Mouse (Mus musculus) thymus, postnatal 25 days (tissue): ENCODE measurements at regions not wholly inside any gene's neighbourhood (a gene's known extent, or its start where the extent isn't known, plus 50 kb on each side); places are given as distances from the start of the nearest gene placed in this dataset.

Source experiments
- DNase-seq: peaks from one replicate; pipeline ENCODE4 v3.0.0; 2022

GRCm38 (mm10) chr2:166433655-166434333, 278.3 kb upstream of the Sulf2 start:
- DNase-seq = no peak

DNA sequence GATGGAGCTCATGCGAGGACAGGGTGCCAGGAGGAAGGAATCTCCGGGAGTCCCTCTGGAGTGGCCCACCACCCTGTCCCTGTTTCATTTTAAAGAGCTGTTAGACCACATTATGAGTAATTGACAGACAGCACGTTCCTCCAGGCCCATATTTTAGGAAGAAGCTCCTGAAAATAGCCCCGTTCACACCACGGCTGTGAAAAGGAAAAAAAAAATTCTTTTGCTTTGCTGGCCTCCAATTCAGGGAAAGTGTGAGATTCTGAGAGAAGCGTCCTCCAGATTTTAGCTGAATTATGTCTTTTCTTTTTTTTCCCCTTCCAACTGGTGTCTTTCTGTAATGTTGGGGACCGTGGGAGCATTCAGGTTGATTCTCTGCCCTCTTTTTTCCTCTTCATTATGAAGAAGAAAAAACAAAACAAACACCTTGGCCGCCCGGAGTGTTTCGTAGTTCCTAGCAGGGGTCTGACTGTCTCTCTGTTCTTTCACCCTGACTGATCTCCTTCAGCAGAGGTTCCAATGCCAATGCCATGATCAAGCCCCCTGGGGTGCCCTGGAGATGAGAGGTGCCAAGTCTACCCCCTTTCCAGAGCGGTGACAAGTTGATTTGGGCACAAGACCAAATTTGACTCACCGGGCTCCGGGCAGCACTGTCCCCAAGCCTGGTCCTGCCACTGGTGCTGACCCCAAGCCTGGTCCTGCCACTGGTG, 277.6 kb upstream of the Sulf2 start:
- no peak for DNase-seq

DNA sequence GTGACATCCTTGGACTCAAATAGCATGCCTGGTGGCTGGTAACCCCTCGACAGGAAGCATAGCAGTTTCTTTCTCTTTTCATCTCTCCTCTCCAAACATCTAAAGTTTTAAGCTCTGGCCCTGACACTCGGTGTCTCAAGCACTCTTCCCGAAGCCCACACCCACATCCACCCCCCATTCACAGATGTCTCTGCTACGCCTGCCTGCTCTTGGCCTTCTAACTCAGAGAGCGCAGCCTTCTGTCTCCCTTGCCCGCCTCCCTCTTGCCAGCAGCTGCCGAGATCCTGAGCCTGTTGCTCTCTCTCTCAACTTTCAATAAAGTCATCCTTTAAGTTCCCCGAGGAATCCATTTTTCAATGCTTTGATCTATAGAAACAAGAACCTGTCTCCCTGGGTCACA, 277.1 kb upstream of the Sulf2 start:
- DNase-seq = no peak

DNA sequence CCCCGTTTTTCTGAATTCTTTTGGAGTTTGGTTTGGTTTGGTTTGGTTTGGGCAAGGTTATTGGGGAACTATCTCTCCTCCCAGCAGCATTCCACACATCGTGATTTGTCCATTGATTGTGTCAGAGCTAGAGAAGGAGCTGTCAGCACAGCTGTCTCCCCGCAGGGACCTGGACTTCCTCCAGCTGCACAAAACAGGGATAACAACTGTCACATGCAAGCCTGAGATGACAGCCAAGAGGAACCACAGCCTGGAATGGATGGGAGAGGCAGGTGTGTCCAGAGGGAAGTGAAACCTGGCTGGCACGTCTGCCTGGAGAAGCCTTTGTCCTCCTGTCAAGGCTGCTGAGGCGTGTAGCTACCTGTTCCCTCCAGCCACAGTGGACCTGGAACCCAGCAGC, 274.5 kb upstream of the Sulf2 start:
- no peak for DNase-seq

GRCm38 (mm10) chr2:166429494-166429893, 274.0 kb upstream of the Sulf2 start:
- no peak for DNase-seq

DNA sequence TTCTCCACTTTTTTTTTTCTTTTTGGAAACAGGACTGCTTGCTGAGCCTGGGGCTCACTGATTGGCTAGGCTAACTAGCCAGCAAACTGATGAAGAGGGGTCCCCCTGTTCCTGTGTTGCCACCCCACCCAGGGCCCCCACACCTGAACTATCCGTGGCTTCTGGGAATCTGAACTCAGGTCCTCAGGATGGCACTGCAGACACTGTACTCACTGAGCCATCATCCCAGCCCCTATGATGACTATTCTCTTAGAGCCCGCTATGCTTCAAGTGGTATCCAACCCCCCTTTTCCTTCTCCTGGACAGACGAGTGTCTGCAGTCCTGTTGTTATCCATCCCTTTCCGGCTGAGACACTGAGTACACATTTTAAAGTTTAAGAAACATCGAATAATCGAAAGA, 271.9 kb upstream of the Sulf2 start:
- DNase-seq = no peak

DNA sequence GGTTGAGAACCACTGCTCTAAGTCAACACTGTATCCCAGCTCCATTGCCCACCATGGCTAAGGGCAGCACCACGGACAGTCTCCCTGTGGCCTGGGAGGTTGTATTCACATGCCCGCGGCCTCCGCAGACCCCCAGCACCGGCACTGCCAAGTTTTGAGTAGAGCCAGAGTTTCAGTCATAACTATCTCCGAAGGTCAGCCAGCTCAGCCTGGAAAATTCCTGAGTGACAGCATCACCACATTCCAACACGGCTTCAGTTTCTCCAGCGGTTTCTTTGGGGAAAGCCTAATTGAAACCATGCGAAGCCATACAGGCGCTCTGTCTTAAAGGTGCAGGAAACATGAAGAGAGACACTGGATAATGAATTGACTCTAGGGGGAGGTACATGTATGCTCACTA, 271.5 kb upstream of the Sulf2 start:
- no peak for DNase-seq

- DNase-seq = no peak
These were observed 271.0 kb upstream of the Sulf2 start for GRCm38 (mm10) chr2:166426457-166426856.

- no peak for DNase-seq
These were observed 269.7 kb upstream of the Sulf2 start for GRCm38 (mm10) chr2:166425141-166425540.

GRCm38 (mm10) chr2:166423132-166423660, 267.7 kb upstream of the Sulf2 start:
- no peak for DNase-seq

DNA sequence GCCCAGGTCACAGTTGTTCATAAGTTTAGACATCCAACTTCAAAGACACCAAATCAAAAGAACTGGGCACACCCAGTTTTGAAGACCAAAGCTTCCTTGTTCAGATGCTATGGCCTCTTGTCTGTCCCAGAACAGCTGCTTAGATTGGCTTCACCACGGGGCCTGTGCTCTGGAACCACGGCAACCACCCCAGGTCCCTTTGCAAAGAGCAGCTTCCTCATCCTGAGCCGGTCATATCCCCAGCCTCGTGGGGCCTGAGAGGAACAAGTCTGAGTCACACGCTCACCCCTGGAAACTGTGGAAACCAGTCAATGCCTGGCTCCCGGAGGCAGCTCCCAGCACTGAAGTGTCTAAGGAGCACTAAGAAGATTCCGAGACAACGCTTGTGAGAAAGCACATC, 264.8 kb upstream of the Sulf2 start:
- no peak for DNase-seq

DNA sequence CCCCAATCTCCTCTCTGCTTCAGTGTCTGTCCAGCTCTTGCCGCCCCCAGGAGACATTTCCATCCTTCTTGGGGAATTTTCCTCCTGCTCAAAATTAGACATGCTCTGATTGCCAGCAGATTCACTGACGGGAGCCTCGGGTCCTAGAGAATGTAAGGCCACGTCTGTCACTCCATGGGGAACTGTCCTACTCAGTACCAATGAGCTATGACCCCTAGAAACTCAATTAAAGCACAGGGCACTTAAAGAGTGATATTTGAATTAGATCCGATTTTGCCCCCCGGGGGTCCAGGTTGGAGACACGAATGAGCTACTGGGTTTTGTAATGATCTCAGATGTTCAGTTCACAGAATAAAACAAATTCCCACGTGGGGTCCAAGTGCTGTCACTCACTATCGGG, 263.8 kb upstream of the Sulf2 start:
- no peak for DNase-seq

GRCm38 (mm10) chr2:166418279-166418678, 262.8 kb upstream of the Sulf2 start:
- no peak for DNase-seq

DNA sequence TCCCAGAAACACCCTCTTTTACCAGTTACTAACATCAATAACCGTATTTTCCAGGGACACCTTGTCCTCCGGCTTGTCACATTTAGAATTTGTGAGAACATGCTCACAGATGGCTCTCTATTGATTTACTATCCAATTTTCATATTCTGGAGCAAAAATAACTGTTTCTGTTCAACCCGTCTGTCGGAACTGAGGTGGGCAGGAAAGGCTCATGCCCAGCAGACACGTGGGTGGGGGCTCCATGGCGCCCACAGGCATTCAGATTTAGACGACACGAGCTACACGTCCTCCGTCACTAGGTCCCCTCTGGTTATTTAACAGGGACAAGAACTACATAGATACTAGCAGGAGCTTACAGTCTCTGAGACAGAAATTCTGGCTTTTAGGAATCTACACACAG, 262.2 kb upstream of the Sulf2 start:
- DNase-seq = no peak

DNA sequence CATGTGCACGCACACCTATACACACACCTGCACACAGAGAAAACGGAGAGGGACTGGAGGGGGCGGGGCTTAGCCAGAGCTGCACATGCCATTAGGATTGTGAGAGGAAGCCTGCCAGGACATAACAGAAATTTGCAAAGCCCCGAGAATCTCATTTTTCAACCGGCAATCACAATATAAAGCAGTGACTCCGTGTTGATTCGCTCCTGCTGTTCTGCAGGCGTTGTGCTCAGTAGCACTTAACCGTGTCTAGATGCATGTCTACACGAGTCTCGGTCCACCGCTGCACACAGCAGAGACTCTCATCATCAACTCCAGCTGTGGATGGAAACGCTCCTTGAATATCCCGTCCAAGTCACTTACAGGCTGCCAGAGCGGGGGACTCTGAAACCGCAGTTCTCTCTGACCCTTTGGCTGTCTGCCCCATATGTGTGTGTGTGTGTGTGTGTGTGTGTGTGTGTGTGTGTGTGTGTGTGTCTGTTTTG, 260.1 kb upstream of the Sulf2 start:
- no peak for DNase-seq

- no peak for DNase-seq
These were observed 259.4 kb upstream of the Sulf2 start for GRCm38 (mm10) chr2:166414856-166415255.

DNA sequence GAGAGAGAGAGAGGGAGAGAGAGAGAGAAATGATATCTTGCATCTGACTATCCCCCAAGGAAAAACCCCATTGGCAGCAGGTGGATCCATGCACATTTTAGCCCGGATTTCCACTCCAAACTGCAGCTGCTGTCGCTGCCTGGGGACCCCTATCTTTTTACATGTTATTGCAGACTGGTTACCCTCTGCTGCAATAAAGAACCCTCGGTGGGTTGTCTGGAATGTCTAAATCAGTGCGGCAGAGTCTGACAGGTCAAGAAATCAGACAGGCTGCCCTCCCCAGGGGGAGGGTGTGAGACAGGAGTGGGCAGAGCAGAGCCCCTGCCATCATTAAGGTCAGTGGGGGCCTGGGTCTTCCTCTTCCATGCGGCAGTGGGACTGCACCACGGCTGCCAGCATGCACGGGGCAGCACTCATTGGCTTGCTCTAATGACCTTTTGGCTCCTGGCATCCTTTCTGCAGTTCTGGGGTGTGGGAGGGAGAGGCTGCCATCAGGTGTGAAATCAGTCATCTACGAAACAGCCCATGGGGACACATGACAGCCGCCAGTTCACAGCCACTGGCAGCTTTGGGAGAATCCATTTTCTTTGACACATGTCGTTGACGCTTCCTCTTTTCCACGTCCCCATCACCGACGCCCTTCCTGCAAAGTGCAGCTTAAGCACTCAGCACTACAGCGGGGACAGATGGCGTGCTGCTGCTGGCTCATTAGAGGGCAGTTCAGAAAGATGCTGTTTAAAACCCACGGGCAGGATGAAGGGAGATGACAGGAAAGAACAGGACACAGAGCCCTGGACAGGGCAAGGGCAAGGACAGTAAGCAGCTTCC, 256.8 kb upstream of the Sulf2 start:
- DNase-seq = no peak

DNA sequence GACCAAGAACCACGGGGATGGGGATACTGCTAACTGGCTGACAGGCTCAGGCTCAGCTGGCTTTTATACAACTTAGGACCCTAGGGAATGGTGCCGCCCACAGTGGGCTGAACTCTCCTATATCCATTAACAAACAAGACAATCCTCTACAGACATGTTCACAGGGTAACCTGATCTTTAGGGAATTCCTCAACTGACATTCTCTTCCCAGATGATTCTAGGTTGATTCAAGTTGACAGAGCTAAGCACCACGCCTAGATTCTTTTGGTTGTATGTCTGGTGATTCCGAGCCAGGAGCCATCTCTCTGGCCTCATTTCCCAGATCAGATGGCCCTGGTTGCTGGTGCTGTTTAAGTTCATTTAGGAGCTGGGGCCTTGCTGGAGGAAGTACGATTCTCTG, 253.9 kb upstream of the Sulf2 start:
- DNase-seq = no peak

DNA sequence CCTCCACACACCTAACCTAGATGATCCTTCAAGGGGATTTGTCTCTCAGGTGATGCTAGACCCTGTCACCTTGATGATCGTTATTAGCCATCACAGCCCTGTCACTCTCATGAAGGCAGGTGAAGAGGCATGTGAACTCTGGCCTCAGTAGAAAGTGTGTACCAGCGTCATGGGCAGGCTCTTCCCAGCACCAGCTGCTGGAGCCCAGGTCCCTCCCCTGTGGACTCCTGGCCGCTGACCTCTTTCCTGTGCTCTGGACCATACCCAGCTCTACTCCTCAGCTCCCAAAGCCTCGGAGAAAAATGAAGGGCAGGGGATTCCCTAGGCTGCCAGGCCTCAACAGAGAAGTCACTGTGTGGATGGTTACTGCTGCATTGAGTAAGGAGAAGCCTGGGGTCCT, 253.3 kb upstream of the Sulf2 start:
- DNase-seq = no peak

- DNase-seq = no peak
These were observed 252.5 kb upstream of the Sulf2 start for GRCm38 (mm10) chr2:166408009-166408408.

DNA sequence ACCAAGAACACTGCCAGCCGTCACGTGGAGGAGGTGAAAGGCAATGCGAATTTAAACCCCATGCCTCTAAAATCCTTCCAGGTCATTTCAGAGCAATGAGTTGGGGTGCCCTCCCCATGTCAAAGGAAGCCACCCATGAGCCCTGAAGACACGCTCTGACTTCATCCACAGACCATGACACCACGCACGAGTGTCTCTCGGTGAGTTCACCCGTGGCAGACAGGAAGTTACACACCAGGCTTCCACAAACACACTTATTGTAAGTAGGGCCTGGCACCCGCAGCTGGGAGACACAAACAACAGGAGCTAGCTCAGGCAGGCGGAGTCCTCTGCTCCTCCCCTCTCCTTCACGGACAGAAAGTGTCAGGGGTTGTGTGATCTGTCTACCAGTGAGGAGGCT, 251.4 kb upstream of the Sulf2 start:
- DNase-seq = no peak

DNA sequence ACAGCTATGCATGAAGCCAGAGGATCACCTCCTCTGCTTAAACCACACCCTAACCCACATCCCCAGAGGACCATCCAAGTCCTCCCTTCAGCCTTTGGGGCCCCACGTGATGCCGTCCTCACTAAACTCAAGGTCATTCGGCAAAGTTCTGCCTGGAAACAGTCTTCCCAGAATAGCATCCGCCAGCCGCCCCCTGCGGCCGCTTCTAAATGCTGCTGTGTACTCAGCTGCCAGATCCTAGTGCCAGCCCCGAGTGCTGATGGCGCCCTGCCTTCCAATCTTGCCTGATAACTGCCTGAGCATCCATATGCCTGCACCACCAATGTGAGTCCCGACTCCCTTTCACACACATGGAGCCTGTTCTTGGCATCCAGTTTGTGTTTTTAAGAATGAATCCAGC, 247.9 kb upstream of the Sulf2 start:
- DNase-seq = no peak

- no peak for DNase-seq
These were observed 246.4 kb upstream of the Sulf2 start for GRCm38 (mm10) chr2:166401860-166402259.

GRCm38 (mm10) chr2:166400304-166400703, 244.8 kb upstream of the Sulf2 start:
- DNase-seq = no peak
